Mouse (Mus musculus) heart, adult 2 months (tissue): ENCODE measurements around the gene Trpv2. TPM values are rescaled to one million over a fixed set of nuclear protein-coding genes. Genes with fewer than 3 reads are reported as not detected.
A peak's percentile ranks its signal among the peaks of the same experiment; 100 is the strongest.

ENCODE experiments used
- DNase-seq, 2 experiments: peaks; one replicate each; pipeline ENCODE4 v3.0.0; 2021
- H3K27ac ChIP-seq: fragments of 200-600 bp; 2 replicates; pipeline ENCODE4 v1.8.1; 2022
- H3K27me3 ChIP-seq: fragments of 200-500 bp; 2 replicates; pipeline ENCODE4 v1.6.1; 2012; ENCODE audit warnings: mild to moderate bottlenecking, low read length, inconsistent platforms, mixed read lengths; ENCODE audit not compliant: control insufficient read depth, insufficient read depth
- H3K36me3 ChIP-seq: fragments of 200-500 bp; 2 replicates; pipeline ENCODE4 v1.6.1; 2012; ENCODE audit warnings: low read length, inconsistent platforms; ENCODE audit not compliant: control insufficient read depth, insufficient read depth
- H3K4me1 ChIP-seq: fragments of 200-500 bp; 2 replicates; pipeline ENCODE4 v1.6.1; 2011; ENCODE audit warnings: low read length; ENCODE audit not compliant: control insufficient read depth, insufficient read depth
- H3K4me3 ChIP-seq: fragments of 200-600 bp; 2 replicates; pipeline ENCODE4 v1.8.1; 2022
- H3K79me2 ChIP-seq: fragments of 200-500 bp; replicated peaks from 2 replicates; pipeline ENCODE4 v1.6.1; 2012; ENCODE audit warnings: mild to moderate bottlenecking, inconsistent platforms, low read length, moderate library complexity, mixed read lengths; ENCODE audit not compliant: control insufficient read depth, insufficient read depth
- H3K9ac ChIP-seq: fragments of 200-500 bp; 2 replicates; pipeline ENCODE4 v1.6.1; 2012; ENCODE audit warnings: low read depth, mild to moderate bottlenecking, control low read depth, inconsistent platforms, low read length, mixed read lengths
- CTCF ChIP-seq: fragments of 200-600 bp; IDR thresholded peaks from 2 replicates; pipeline ENCODE4 v1.8.1; 2022; ENCODE audit warnings: antibody characterized with exemption, mild to moderate bottlenecking, moderate library complexity
- EP300 ChIP-seq: fragments of 200-500 bp; IDR thresholded peaks from 2 replicates; pipeline ENCODE4 v1.6.1; 2011; ENCODE audit warnings: low read depth, low read length, control low read depth; ENCODE audit not compliant: insufficient read depth
- POLR2A ChIP-seq: fragments of 200-500 bp; IDR thresholded peaks from 2 replicates; pipeline ENCODE4 v1.6.1; 2011; ENCODE audit warnings: mild to moderate bottlenecking, low read depth, low read length, control low read depth; ENCODE audit not compliant: insufficient read depth
- WGBS: fragments of 180-500 bp; shearing (Covaris S2); methylation state at CpG from one replicate; pipeline ENCODE4 v1.1.7; 2018; 5-methylcytosine and 5-hydroxymethylcytosine counted together
- intact Hi-C: fragments of 180-260 bp; cut with DNase I; formaldehyde crosslinking; loops from one replicate; pipeline ENCODE4 v1.15.1; 2025
- polyA plus RNA-seq: library from polyadenylated mRNA; depleted of rRNA; stranded (reverse); fragments of >200 nt; gene quantifications from 2 replicates; pipeline ENCODE4 v1.2.3, GENCODE M21; 2012
- total RNA-seq, 2 experiments: library from RNA; stranded (reverse); gene quantifications; 2 replicates each; pipeline ENCODE4 v1.2.3; 2021

Gene Trpv2
- total and polyA plus RNA-seq, 3 experiments, result 2.6 to 4.6 (median 3.5) TPM

DNA sequence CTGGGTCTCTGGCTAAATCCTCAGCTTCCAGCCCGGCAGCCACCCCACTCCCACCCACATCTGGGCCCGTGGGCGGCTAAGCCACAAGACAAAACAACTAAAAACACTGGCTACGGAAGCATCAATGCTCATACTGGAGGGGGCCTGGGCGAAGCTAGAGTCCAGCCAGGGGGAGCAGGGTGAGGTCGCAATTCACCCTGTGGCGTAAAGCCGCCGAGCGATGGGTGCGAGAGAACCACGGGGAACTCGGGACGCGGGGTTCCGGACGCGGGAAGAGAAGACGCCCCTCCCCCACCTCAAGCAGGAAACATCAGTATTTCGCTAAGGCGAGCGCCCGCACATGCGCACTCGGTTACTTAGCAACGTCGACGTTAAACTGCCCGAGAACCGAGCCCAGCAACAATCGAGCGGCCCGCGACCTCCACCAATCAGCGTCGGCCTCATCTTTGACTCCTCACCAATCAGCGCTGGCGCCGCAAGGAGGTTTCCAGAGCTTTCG is 23.5 kb upstream of the Trpv2 start, which contains the start of gene Ubb:
Gene Ubb (plus strand): TSS at position 445 of the 499 bp plus-strand sequence.
- TF ChIP-seq CTCF (no peak), EP300 (0 out of 2 replicates have a peak, but pooled peaks have one; percentile 36), POLR2A (peak; percentile 93)
- Histone ChIP-seq H3K27me3 (no peaks in the 10 kb centered on the region), H3K4me1 (peaks cover 5% of the 10 kb centered on the region), H3K9ac (peak within 1 kb of the TSS; percentile 91), H3K36me3 (peaks cover 26% of the 10 kb centered on the region), H3K4me3 (peak within 1 kb of the TSS; percentile 82), H3K27ac (peak within 1 kb of the TSS; percentile 100), H3K79me2 (no peaks in the 10 kb centered on the region)
- intact Hi-C loops, result loop anchor here (2.0 to 5.0 kb wide), 3 partner anchors 52 to 97 kb away; partner anchors contain the start of genes Lrrc75a and Mmgt2
- DNase-seq, result peak; percentile 97 to 99
- WGBS, result under 1% methylated on average over 40 of the region's 40 CpGs

DNA sequence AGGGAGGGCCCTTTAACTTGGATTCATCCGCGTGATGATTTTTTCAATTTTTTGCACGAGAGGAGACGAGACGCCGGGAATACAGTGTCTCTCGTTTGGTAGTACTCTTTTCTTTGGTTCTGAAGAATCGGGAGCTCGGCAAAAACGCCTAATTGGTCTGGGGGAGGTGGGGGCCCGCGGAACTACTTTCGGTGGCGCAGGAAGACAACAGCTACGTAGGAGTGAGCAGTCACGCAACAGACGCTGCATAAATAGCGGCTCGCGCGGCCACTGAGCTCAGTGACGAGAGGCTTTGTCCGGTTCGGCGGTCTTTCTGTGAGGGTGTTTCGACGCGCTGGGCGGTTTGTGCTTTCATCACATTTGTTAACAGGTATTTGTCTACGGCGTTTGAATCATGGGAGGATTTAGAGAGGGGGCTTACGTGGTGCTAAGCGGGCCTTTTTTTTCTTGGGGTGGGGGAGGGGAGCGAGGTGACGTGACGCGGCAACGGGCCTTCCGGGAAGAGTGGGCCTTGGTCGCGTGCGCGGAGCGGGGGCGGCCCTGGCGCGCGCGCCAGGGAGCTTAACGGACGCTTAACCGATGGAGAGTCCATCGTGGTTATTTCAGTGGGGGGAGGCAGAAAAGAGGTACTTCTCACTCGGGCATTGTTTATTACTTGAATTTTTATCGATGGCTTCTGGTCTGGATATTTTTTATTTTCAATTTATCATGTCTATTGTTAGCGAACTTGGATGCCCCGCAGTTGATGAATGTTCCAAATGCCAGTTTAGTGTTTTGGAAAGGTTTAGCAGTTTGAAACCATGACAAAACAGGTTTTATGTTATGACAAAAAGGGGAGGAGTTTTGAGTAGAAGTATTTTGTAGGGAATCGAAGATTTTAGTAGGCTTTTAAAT is 22.8 kb upstream of the Trpv2 start:
- under 1% methylated on average over 58 of the region's 58 CpGs for WGBS

DNA sequence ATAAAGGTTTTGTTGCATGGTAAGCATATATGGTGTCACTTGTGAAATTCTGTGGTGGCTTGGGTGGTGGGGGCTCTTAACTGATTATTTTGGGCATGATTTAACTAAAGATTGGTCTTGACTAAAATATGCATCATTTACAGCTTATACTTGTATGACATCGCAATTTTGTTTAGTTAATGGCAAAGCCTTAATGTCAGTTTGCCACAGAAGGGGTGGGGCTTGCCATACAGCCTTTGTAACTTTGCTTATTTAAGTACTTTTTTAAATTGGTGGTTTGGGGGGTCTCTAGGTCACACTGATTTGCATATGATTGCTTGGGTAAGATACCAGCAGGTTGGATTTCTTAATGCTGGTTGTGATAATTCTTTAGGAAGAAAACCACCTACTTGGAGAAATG is 21.1 kb upstream of the Trpv2 start:
- TF ChIP-seq CTCF, result no peak
- TF ChIP-seq EP300, result no peak
- TF ChIP-seq POLR2A, result no peak
- H3K4me1 ChIP-seq, result peaks cover 5% of the 10 kb centered on the region
- H3K9ac ChIP-seq, result peak overlapping the region; percentile 43; the same call in 1 of the 2 replicates
- H3K4me3 ChIP-seq, result peak overlapping the region; percentile 57
- 5% methylated on average over 1 of the region's 1 CpGs for WGBS
- H3K36me3 ChIP-seq, result peaks cover 26% of the 10 kb centered on the region
- no peaks in the 10 kb centered on the region for H3K27me3 ChIP-seq
- no peak for DNase-seq
- intact Hi-C loops, result loop anchor here (5.0 kb wide), 1 partner anchor 94 kb away; the partner anchor contains the start of genes Lrrc75a and Mmgt2
- H3K79me2 ChIP-seq, result no peaks in the 10 kb centered on the region
- H3K27ac ChIP-seq, result no peak overlapping the region; the same call in 1 of the 2 replicates

More for the DNA sequence above, 22.8 kb upstream of the Trpv2 start:
- H3K79me2 ChIP-seq, result no peaks in the 10 kb centered on the region
- intact Hi-C loops, result loop anchor here (2.0 to 5.0 kb wide), 3 partner anchors 51 to 96 kb away; partner anchors contain the start of genes Lrrc75a and Mmgt2
- H3K27me3 ChIP-seq, result no peaks in the 10 kb centered on the region
- peaks cover 26% of the 10 kb centered on the region for H3K36me3 ChIP-seq
- TF ChIP-seq CTCF (no peak), EP300 (peak; percentile 97), POLR2A (peak; percentile 100)
- peak overlapping the region; percentile 82 for H3K4me3 ChIP-seq
- peak; percentile 93 for DNase-seq
- H3K4me1 ChIP-seq, result peaks cover 5% of the 10 kb centered on the region
- H3K9ac ChIP-seq, result peak overlapping the region; percentile 61
- H3K27ac ChIP-seq, result peak overlapping the region; percentile 100

DNA sequence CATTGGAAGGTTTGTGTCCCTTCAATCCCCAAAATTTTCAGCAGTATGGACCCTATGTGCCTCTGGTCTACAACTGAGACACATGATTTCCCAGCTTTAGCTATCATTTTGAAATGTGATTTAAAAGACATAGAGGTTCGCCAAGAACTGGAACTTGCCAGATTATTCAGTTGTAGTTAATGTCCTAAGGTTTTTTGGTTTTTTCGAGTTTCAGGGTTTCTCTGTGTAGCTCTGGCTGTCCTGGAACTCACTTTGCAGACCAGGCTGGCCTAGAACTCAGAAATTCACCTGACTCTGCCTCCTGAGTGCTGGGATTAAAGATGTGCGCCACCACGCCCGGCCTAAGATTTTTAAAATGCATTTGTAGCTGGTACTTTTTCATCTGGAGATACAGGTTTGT is 20.7 kb upstream of the Trpv2 start:
- intact Hi-C loops, result loop anchor here (5.0 kb wide), 1 partner anchor 94 kb away; the partner anchor contains the start of genes Lrrc75a and Mmgt2
- H3K4me3 ChIP-seq, result peak overlapping the region; percentile 57
- H3K79me2 ChIP-seq, result no peaks in the 10 kb centered on the region
- H3K9ac ChIP-seq, result no peak overlapping the region
- peaks cover 26% of the 10 kb centered on the region for H3K36me3 ChIP-seq
- 61% methylated on average over 5 of the region's 5 CpGs for WGBS
- H3K27ac ChIP-seq, result no peak overlapping the region; the same call in 1 of the 2 replicates
- no peak for TF ChIP-seq EP300
- TF ChIP-seq POLR2A, result no peak
- TF ChIP-seq CTCF, result no peak
- H3K27me3 ChIP-seq, result no peaks in the 10 kb centered on the region
- peaks cover 5% of the 10 kb centered on the region for H3K4me1 ChIP-seq
- DNase-seq, result no peak

DNA sequence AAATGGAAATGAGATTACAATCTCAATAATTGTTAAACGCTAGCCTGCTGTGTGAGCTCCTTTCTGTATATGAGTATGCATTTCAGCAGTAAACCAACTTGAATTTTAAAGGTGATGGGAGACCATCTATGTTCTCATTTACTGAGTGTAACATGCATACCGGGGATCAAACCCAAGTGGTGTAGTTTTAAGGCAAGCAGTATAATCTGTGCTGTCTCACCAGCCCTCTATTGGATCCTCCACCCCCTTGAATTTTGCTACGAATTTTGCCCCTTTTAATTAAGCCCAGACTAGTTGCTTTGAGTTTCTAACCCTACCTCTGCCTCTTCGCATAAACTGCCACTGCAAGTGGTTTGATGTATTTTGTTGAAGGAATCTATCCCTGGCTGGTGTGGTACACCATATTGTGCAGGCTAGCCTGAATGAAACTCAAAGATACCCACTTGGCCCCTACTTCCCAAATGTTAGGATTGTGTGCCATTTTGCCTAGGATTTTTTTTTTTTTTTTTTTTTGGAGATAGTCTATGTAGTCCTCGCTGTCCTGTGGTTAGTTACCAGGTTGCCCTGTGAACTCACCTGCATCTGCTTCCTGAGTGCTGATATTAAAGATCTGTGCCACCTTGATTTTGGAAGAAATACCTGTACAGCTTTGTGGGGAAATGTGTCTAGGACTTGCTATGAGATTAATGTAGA is 20.0 kb upstream of the Trpv2 start:
- Histone ChIP-seq H3K79me2 (no peaks in the 10 kb centered on the region), H3K27me3 (no peaks in the 10 kb centered on the region), H3K27ac (0 out of 2 replicates have a peak overlapping the region, but pooled peaks have one; percentile 26), H3K4me1 (peaks cover 5% of the 10 kb centered on the region), H3K4me3 (peak overlapping the region; percentile 57), H3K9ac (no peak overlapping the region), H3K36me3 (peaks cover 26% of the 10 kb centered on the region)
- WGBS, result 63% methylated on average over 5 of the region's 5 CpGs
- DNase-seq, result no peak
- no peak for TF ChIP-seq CTCF
- no peak for TF ChIP-seq EP300
- peak; percentile 13; the same call in 1 of the 2 replicates for TF ChIP-seq POLR2A
- intact Hi-C loops, result loop anchor here (5.0 kb wide), 1 partner anchor 93 kb away; the partner anchor contains the start of genes Lrrc75a and Mmgt2
